Mouse (Mus musculus): ENCODE results near the gene Mllt3. TPM values are rescaled to one million over a fixed set of nuclear protein-coding genes. Genes with fewer than 3 reads are reported as not detected.

Gene Mllt3
- polyA plus RNA-seq, 1 experiment from 2014 or later: 72.4 TPM

Other genes with a start within 250 kb of the Mllt3 start
- gene Focad, start 61.3 kb upstream of the Mllt3 start, polyA plus RNA-seq (2014; fragmentation: Nextera tagmentation; extraction: Ambion mirVana): 18.4 and 18.8 TPM in 2 replicates

Measured in neural tube, embryonic 11.5 days (tissue).